Mouse (Mus musculus) right cerebral cortex, postnatal 10 days (tissue): ENCODE results near the gene Fubp1.
"Not testable (repeated sequence)": the region's sequence is repeated elsewhere in the genome, so short reads cannot be mapped to it uniquely, and the experiment has no call there.

Experiments used
- DNase-seq, 2 experiments: peaks; one replicate each; pipeline ENCODE4 v3.0.0; 2021; ENCODE audit warnings: low spot score in 2 of 2

Fubp1 gene

DNA sequence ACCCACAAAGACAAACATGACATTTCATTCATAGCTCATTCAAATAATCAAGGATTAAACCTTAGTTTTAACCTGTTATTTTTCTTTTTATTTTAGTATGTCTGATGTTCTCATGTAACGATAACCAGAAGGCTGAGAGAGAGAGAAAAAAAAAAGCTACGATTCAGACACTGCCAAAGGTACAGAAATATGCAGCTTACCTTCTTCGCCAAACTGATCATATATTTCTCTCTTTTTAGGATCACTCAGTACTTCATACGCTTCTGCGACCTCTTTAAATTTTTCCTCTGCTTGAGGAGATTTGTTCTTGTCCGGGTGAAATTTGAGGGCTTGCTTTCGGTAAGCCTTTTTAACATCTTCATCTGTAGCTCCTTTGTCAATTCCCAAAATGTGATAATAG, 17.0 kb upstream of the Fubp1 start:
- DNase-seq, result no peak

DNA sequence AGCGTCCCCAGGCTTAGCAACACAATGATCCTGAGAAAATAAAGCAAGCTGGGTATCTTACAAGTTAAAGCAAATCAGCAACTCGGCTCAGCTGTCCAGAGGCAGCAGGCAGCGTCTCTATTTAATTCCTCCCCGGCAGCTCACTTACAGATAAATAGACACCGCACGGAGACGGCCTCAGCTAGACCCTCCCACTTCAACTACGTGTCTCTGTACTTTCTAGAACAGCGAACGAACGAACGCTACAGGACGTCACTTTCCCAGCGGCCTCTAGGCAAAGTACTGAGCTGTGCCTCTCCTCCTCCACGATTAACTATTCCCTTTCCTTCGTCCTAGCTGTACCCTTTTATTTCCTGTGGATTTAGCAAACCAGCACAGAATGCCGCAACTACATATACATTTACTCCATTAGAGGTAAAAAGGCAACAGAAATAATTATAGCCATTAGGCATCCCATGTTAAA, 16.6 kb upstream of the Fubp1 start:
- peak; percentile 92 to 95 for DNase-seq

DNA sequence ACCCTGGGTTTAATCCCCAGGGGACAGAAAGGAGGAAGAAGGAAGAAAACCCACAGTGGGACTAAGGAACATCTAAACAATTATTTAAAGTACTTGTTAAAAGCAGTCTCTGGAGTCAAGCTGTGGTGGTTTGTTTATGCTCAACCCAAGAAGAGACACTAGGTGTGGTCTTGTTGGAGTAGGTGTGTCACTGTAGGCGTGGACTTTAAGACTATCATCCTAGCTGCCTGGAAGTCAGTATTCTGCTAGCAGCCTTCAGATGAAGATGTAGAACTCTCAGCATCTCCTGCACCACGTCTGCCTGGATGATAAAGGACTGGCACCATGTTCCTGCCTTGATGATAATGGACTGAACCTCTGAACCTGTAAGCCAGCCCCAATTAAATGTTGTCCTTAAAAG, 13.0 kb upstream of the Fubp1 start:
- DNase-seq, result not testable (repeated sequence)

DNA sequence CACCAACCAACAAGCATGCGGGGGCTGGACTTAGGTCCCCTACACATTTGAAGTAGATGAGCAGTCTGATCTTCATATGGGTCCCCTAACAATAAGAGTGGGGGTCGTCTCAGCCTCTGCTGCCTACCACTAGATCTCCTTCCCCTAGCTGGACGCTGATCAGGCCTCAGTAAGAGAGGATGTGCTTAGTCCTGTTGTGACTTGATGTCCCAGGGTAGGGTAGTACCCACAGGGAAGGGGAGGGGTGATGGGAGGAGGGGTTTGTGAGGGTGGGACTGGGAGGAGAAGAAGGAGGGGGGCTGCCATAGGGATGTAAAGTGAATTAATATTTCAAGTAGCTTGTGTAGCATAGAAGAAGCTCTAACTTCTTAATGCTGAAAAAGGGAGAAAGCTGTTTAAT, 11.1 kb upstream of the Fubp1 start:
- no peak for DNase-seq

DNA sequence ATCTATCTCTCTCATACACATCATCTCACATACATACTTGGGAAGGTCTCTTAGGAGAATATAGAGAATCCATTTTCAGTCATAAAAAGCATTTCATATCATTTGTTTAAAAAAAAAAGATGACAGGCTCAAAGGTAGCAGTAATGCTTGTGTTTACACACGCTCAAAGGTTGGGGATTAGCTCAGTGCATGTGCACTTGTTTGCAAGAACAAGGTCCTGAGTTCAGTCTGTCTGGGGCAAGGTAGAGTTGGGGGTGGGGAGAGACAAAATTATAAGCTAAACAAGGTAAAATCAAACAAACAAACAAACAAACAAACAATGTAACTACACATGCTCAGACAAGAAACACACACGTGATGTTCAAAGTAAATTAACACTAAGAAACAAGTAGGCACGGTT, 9.0 kb upstream of the Fubp1 start:
- no peak for DNase-seq

DNA sequence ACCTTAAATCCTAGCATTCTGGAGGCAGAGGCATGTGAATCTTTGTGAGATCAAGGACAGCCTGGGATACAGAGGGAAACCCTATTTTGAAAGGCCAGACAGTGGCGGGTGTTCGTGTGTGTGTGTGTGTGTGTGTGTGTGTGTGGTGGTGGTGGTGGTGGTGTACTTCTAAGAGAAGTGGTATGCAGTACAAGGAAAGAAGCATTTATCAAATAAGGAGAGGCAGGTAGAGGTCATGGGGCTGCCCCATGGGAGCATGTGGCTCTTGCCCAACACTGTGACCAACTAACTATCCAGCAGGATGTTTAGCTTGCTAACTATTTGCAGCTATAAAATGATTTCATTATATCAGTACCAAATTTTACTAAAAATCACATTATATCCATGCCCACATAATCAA, 8.6 kb upstream of the Fubp1 start:
- DNase-seq, result no peak

DNA sequence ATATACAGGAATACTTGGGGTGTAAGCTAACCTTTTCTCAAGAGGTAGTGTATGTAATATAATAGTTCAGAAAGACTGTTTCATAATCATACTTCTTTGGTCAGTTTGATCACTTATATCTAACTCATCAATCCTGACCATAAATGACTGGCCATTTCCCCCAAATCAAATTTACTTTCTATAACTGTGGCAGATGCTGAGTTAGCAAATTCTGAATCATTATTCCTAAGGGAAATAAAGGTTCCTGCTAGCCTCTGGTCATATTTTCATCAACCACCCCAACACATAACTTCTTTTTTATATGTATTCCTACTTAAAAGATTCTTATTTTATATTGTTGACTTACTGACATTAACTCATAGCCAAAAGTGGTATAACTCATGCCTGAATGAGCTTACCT, 7.3 kb upstream of the Fubp1 start:
- no peak for DNase-seq

DNA sequence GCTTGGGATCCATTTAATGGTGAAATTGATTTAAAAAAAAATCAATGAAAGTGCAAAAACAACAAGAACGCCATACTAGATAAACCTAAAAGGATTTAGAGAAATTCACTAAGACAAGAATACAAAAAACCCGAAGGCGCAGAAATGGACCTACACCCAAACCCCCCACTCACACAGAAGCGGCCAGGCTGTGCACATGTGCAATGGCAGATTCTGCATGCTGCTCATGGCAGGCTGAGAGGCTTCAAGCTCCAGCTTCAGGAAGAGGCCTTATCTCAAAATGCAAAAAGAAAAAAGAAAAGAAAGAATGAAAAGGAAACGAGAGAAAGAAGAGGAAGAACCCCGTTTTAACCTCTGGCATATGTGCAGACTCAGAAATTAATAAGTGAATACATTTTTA, 6.8 kb upstream of the Fubp1 start:
- no peak for DNase-seq

DNA sequence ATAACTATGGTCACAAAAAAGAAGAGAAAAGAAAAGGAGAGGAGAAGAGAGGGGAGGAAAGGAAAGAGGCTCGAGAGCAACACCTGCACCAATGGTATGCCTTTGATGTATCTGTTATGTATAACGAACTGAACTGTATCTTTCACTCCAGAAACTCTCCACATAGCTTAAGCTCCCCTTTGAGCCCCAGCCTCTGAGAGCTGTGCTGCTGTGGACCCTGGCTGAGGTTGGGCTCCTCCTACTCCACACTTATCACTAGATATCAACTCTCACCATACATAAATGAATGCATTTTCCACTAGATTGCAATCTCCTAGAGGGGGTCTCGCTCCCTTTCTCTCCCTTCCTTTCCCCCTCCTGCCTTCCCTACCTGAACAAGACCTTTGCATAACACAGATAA, 6.2 kb upstream of the Fubp1 start:
- no peak for DNase-seq

DNA sequence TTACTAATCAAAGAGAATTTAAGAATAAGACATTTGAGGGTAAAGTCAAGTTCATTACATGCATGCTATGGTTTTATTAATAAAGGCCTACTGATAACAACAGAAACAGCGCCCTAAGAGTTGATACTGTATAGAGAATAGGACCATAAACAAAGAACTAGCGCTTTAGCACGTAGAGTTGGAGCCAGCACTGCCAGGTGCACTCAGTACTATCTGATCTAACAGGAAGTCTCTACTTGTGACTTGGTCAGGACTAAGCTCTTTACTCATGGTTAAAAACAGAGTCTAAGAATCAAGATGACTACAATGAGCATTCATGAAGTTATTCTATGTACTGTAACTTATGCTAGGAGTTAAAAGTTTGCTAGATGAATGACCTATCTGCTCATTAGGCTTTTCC, 5.6 kb upstream of the Fubp1 start:
- no peak for DNase-seq

DNA sequence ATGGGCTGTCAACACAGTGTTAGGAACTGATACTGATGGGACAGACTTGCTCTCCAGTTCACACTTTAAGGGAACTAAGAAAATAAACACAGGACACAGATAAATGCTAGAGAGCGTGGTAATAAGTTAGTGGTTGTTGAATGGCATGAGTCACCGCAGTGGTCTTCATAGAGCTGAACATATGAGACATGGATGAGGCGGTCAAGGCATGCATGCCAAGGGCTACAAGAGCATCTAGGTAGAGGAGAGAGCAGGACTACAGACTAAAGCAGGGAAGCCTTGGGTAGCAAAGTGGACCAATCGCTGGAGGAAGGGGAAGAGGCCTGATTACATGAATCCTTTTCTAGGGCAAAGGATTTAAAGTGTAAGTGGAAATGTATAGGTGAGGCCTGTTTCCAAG, 3.1 kb upstream of the Fubp1 start:
- DNase-seq, result no peak

DNA sequence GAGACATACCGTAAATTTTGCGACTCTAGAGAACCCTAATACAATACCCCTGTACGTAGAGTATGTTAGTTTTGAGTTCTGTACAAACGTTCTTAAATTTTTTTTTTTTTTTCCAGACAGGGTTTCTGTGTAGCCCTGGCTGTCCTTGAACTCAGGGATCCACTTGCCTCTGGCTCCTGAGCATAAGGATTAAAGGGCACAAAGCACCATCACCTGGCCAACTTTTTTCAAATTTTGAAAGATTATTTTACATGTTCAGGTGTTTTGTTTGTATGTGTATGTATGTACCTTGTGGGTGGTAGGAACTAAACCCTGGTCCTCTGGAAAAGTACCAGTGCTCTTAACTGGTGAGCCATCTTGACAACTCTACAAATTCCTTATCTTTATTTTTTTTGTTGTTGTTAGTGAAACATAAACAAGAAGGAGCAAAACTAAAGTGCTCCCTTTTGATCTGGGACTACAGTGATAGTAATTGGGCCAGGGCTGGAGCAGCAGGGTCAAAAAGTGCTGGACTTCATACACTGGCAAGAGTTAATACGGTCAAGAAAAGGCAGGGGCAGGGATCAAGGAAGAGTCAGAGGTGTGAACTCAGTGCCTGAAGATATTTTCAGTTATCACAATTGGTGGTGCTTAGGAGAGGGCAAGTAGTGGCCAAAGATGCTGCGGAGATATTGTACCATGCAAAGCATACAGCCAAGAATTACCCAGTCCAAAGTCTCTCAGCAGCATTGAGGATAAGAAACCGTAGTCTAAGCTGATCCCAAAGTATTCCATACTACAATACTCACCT, 1.9 kb upstream of the Fubp1 start:
- no peak for DNase-seq

DNA sequence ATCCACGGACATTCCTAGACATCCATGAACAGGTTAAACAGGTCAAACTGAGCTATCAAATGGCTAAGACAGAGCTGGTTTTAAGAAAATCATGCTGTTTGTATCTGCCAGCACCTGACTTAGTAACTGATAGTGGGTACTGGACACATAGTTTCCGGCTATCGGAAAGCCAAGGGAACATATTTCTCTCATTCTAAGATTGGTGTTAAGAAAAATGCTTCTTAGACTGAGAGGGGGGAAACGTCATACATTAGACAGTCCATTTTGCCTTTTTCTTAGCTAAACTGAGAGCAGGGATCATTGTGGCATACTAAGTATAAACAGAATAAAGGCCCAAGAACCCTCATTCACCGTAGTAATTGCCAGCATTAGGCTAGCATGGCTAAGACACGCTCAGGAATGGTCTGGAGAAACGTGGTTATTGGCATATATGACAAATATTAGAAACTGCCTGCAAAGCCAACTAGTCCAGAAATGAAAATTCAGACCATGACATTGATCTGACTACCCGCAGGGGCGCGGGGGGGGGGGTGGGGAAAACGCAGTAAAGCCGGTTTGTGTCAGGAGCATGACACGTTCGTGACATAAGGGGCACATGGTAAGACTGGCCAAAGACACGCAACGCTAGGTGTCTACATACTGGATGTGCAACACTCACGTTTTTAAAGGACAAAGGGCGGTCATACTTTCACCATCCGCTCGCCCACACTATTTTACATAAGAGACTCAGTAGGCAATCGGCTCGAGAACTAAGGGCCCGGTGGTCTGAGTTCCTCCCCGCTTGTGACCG, 850 bp upstream of the Fubp1 start:
- no peak for DNase-seq

DNA sequence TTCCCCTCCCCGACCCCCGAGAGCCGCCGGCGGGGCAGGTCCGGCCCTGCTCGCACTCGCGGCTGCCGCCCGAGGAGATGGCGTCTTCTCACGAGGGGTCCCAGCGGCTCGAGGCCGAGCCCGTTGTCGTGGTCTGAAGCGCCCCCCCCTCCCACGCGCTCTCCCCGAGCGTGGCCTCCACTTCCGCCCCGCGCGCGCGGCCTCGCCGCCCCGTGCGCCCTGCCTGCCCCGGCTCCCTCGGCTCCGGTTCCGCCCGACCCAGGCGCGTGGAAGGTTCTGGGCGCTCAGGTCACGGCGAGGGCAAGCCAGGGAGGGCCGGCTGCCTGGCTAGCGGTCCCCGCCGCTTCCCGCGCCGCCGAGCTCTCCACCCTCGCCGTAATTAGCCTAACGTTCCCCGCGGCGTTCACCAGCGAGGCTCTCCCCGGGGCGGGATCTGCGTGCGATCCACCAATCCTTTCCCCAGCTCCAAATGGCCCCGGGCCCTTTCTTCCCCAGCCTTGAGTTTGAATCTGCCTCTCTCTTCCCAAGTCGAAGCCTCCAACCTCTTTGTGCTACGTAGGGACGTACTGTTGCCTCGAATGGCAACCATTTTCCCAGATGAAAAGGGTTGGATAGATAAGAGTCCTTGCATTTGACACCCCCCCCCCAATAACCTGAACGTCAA, 638 bp downstream of the Fubp1 start:
- DNase-seq, result peak; percentile 80 to 82

DNA sequence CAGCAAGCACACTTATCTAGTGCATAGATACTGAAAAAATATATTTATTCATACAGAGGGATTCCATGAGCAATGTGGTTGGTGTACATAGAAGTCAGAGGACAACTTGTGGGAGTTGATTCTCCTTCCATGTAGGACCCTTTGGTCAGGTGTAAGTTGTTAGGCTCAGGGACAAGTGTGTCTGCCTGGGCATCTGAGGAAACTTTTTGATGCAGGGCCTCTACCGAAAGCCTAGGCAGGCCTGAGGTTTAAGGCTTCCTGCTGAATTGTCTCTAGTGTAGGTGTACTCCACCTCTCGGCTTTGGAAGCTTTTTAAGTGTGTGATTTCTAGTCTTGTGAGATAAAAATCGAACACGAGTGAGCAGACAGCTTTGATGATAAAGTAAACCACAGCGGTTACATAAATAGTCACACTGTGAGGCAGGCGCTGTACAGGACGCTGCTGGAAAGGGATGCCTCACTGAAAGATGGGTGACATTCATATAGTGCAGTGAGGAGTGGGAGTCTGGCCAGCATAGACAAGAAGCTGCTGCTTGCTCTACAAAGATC, 1.6 kb downstream of the Fubp1 start:
- no peak for DNase-seq

DNA sequence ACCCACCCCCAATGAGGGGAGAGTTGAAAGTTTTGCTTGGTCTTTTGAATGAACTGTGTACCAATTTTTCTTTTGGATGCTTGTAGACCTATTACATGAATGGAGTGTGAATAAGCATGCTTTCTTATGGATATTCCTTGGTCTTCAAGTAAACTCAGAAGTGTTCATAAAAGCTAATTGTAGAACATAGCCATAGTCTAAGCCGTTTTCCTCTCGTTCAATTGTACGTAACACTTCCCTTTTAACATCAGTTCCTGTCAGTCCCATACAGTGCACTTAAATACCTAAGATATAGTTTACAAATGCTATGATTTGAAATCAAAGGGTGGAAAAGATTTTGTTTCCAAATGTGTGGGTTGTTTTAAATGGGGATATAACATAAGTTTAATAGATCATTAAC, 3.2 kb downstream of the Fubp1 start:
- DNase-seq, result no peak

DNA sequence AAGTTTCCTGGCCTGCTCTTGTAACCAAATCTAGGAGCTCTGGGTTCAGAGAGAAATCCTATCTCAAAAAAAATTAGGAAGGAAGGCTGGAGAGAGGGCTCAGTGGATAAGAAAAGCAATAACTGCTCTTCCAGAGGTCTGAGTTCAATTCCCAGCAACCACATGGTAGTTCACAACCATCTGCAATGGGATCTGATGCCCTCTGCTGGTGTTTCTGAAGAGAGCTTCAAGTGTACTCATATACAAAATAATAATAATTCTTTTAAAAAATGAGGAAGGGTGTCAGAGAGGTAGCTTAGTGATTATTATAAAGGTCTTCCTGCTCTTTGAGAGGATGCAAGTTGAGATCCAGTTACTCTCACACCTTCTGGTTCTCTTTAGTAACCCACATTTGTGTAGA, 14.7 kb downstream of the Fubp1 start:
- DNase-seq, result no peak

DNA sequence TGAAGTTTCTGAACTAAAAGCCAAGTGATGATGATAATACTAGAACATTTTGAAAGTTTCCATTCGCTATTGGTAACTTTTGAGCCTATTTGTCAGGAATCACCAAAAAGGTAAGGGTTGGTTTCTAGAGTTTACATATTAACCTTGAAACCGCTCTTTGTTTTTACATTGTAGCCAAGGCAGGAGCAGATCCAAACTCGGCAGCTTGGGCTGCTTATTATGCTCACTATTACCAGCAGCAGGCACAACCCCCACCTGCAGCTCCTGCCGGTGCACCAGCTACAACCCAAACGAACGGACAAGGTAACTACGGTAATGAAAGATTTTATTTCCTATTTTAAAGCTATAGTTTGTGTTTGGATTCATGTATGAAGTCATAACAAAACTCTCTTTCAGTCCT, 15.7 kb downstream of the Fubp1 start:
- no peak for DNase-seq

DNA sequence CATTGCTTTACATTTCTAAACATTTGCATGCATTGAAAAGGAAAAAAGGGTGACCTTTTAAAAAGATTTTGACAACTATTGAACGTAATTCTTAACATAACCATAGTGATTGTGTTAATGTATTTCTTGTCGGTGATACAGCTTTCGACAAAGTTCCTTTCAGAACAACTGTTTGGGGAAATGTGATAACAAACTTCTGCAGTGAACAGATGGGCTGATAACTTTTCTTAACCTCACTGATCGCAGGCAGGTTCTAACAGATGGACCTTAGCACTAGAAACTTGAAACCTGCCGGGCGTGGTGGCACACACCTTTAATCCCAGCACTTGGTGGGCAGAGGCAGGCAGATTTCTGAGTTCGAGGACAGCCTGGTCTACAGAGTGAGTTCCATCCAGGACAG, 18.6 kb downstream of the Fubp1 start:
- DNase-seq, result no peak

DNA sequence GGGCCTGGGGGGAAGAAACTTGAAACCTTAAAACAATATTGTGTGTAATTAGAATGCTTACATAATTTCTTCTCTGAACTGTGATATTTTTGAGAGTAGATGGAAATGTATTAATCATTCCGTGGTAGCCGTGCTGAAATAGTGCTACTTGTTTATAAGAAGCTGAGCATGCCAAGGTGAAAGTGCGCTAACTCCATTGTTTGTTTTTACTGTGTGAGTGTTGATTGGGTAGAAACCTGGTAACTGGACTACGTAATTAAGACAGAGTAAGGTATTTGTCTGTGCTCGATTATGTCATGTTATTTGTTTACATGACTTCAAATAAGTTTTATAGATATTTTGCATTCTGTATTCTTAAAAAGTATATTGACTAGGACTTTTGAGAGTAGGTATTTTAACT, 19.0 kb downstream of the Fubp1 start:
- DNase-seq, result no peak

DNA sequence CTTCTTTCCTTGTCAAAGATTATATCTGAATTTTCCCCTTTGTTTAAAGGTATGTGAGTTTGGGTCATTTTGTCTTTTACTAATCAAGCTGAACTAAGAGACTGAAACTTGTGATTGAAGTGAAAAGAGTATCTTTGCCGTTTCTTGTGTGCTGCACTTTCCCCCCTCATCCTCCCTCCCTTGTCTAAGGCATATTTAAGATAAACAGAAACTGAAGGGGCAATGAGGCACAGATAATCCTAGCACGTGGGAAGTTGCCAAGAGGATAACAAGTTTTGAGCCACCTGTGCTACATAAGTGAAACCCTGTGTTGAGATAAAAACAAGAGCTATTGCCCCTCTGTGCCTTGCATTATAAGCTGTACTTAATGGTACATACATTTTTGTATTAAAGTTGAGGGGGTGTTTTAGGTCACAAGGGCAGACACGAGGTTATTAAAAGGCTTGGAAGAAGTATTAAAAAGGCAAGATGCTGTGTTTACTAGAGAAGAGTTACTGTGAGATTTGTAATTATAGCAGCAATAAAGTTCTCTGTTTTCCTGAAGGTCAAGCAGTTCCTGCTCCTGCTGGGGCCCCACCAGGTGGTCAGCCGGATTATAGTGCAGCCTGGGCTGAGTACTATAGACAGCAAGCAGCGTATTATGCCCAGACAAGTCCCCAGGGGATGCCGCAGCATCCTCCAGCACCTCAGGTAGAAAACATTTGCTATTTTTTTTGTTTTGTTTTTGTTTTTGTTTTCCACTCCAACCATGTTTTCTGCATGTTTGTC, 21.3 kb downstream of the Fubp1 start:
- no peak for DNase-seq

DNA sequence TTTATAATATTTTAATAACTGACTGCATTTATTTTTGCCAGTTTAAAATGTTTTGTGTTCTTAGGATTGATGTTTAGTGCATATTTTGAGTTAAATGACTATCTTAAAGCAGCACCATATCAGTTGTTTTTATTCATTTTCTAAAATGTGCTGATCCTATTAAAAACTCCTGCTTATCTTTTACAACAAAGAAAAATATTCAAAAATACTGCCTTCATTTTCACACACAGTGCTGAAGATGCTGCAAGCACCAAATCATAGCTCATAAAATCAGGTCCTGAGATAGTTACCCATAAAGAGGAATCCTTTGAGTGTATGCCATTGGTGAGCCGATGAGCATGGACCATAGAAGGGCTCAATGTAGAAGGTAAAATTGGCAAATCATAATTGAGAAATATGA, 25.0 kb downstream of the Fubp1 start:
- no peak for DNase-seq
